Mouse (Mus musculus): ENCODE measurements around the gene Setd4. TPM values are rescaled to one million over a fixed set of nuclear protein-coding genes. Genes with fewer than 3 reads are reported as not detected.

Setd4 gene
- polyA plus RNA-seq, 1 experiment from 2014 or later = 20.8 TPM

DNA sequence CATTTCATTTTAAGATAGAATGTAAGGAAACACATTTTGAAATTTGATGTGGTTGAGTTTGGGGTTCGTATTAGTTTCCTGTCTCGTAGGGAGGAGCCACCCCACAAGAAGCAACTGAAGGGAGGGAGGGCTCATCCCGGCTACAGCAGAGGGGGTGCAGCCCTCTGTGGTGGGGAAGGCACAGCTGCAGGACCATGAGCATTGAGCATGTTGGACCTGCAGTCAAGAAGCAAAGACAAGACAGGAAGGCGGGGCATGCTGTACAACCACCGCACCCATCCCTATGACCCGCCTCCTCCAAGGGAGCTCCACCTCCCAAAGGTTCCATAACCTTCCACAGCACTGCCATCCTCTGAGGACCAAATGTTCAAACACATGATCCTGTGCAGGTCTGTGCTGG is 31.5 kb downstream of the Setd4 start:
- no peak overlapping the region for H3K27ac ChIP-seq
- no peak overlapping the region for H3K4me3 ChIP-seq
- ATAC-seq (ENCODE audit: insufficient number of reproducible peaks, insufficient read depth, low FRiP score, low TSS enrichment) = no peak
- no peaks in the 10 kb centered on the region for H3K27me3 ChIP-seq
- H3K36me3 ChIP-seq = no peaks in the 10 kb centered on the region
- H3K4me1 ChIP-seq = peaks cover 22% of the 10 kb centered on the region; the same call in 1 of the 2 replicates
- 91% methylated on average over 6 of the region's 6 CpGs for WGBS
- H3K9ac ChIP-seq = no peak overlapping the region
- H3K9me3 ChIP-seq = no peaks in the 10 kb centered on the region
- no peak overlapping the region for H3K4me2 ChIP-seq (replicated peaks)

DNA sequence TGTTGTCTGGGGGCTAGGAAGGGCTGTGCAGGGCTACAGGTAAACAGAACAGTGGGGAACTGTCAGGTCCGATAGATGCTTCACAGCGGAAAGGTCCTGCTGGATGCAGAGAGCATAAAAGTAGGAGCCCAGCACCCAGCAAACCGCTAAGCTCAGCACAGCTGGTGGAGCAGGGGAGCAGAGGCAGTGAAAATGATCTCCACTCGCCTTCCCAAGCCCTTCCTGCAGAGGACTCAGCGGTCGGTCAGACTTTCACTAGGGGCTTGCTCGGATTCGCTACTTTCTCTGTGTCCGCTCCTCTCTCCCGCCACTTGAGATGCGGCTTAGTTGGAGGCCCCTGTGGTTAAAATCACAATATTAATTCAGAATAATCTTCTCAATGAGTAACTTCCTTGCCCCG is 45.4 kb downstream of the Setd4 start:
- no peaks in the 10 kb centered on the region for H3K27me3 ChIP-seq
- peak overlapping the region; percentile 40 for H3K4me2 ChIP-seq (replicated peaks)
- H3K36me3 ChIP-seq = no peaks in the 10 kb centered on the region
- no peak for ATAC-seq (ENCODE audit: insufficient number of reproducible peaks, insufficient read depth, low FRiP score, low TSS enrichment)
- no peaks in the 10 kb centered on the region for H3K9me3 ChIP-seq
- H3K9ac ChIP-seq = no peak overlapping the region
- H3K27ac ChIP-seq = peak overlapping the region; percentile 75
- peaks cover 21% of the 10 kb centered on the region for H3K4me1 ChIP-seq
- 7% methylated on average over 12 of the region's 12 CpGs for WGBS
- H3K4me3 ChIP-seq = no peak overlapping the region

DNA sequence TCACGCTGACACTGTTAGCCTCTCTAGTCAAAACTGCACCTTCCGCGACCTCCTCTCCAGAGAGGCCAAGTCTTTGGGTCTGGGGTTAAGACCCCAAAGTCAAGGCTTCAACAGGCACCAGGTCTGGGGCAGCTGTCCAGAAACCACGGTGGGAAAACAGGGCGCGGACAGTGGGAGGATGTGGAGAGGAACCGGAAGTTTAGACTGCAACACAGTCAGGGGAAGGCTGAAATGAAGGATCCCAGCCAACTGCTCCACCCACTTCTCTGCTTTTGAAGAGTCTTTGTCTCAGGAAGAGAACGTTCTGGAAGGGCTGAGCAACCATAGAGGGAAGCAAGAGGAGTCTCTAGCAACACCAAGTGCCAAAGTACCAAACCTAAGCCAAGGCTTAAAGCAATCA is 46.2 kb downstream of the Setd4 start:
- Histone ChIP-seq H3K4me3 (no peak overlapping the region), H3K27ac (no peak overlapping the region), H3K4me2 (replicated peaks) (0 out of 2 replicates have a peak overlapping the region, but pooled peaks have one; percentile 40), H3K36me3 (no peaks in the 10 kb centered on the region), H3K9me3 (no peaks in the 10 kb centered on the region), H3K4me1 (peaks cover 24% of the 10 kb centered on the region), H3K27me3 (no peaks in the 10 kb centered on the region), H3K9ac (no peak overlapping the region)
- WGBS = 54% methylated on average over 8 of the region's 8 CpGs
- ATAC-seq (ENCODE audit: insufficient number of reproducible peaks, insufficient read depth, low FRiP score, low TSS enrichment) = no peak

DNA sequence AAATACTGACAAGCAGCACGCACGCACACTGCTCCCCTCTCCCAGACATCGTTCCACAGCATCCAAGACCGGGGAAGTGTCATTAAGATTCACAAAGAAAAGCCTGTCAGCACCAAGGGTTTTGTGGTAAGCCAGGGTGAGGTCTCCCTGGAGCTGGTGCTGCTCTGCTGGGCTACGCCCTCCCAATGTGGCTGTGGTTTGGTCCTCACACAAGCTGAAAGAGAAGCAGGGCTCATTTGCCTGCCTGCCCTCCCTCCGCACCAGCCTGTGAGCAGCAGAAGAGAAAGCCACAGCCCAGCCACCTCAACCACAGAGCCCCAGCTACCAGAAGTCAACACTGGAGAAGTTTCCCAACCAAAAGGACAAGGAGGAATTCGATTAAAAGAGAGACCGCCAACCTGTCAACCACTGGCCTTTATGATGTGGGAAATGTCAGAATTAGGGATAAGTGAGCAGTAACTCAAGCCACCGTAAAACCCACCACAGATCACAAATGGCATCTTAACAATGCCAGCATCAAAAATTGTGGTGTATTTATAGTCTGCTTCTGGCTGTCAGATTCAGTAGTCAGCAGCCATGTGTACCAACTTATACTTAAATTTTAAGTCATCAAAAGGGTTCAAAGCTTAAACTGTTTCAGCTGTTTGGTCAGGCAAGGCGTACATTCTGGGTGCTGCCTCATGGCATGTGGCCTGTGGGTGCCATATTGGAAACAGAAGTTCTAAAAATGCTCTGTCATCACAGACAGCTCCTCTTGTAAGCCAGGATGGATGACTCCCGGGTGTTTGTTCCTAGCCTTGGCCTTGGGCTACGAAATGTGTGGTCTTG is 51.0 kb downstream of the Setd4 start:
- Histone ChIP-seq H3K4me2 (replicated peaks) (no peak overlapping the region), H3K27ac (no peak overlapping the region), H3K4me3 (no peak overlapping the region), H3K4me1 (peaks cover 18% of the 10 kb centered on the region), H3K9ac (no peak overlapping the region), H3K9me3 (no peaks in the 10 kb centered on the region), H3K36me3 (no peaks in the 10 kb centered on the region), H3K27me3 (no peaks in the 10 kb centered on the region; the same call in 1 of the 2 replicates)
- ATAC-seq (ENCODE audit: insufficient number of reproducible peaks, insufficient read depth, low FRiP score, low TSS enrichment) = peak; percentile 44; the same call in 1 of the 2 replicates
- WGBS = 63% methylated on average over 12 of the region's 12 CpGs

DNA sequence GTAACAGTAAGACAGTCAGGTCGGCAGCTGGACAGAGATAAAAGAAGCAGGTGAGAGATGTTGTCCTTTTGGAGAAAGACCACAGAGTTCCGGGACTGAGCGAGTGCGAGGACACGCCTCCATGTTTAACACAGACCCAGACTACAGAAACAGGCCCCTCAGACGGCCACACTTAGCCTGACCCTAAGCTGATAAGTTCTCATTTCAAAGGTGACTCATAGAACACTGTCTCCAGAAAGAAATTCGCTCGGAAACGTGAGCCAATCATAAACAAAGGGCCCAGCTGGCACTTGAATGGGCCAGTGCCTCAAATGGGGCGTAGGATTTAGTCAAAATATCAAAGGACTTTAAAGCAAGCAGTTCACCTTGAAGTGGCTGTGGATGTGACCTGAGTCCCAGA is 54.6 kb downstream of the Setd4 start:
- 49% methylated on average over 10 of the region's 10 CpGs for WGBS
- H3K27me3 ChIP-seq = no peaks in the 10 kb centered on the region; the same call in 1 of the 2 replicates
- H3K27ac ChIP-seq = no peak overlapping the region
- peaks cover 10% of the 10 kb centered on the region for H3K4me1 ChIP-seq
- no peak for ATAC-seq (ENCODE audit: insufficient number of reproducible peaks, insufficient read depth, low FRiP score, low TSS enrichment)
- no peaks in the 10 kb centered on the region for H3K9me3 ChIP-seq
- no peaks in the 10 kb centered on the region for H3K36me3 ChIP-seq
- H3K4me3 ChIP-seq = no peak overlapping the region
- H3K9ac ChIP-seq = no peak overlapping the region
- H3K4me2 ChIP-seq (replicated peaks) = no peak overlapping the region

DNA sequence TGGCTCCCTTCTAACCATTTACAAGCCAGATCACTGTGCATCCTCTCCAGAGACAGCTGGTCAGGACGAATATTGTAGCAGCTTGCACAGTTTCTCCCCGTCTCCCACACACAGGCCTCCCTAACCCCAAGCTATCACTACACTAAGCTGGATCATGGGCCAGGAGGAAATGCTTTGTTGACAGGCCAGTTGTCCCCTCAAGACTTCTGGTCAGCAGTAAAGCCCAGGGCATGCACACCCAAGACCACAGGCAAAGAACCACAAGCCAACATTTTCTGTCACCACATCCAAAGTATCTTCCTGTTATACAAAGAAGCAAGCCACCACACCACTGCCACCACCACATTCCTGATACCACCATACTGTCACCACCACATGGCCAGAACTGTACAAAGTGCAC is 55.8 kb downstream of the Setd4 start:
- H3K4me1 ChIP-seq = peaks cover 6% of the 10 kb centered on the region; the same call in 1 of the 2 replicates
- WGBS = 88% methylated on average over 2 of the region's 2 CpGs
- no peaks in the 10 kb centered on the region for H3K9me3 ChIP-seq
- H3K36me3 ChIP-seq = no peaks in the 10 kb centered on the region
- no peaks in the 10 kb centered on the region; the same call in 1 of the 2 replicates for H3K27me3 ChIP-seq
- H3K9ac ChIP-seq = no peak overlapping the region
- no peak for ATAC-seq (ENCODE audit: insufficient number of reproducible peaks, insufficient read depth, low FRiP score, low TSS enrichment)
- H3K4me2 ChIP-seq (replicated peaks) = no peak overlapping the region
- no peak overlapping the region for H3K27ac ChIP-seq
- no peak overlapping the region for H3K4me3 ChIP-seq

DNA sequence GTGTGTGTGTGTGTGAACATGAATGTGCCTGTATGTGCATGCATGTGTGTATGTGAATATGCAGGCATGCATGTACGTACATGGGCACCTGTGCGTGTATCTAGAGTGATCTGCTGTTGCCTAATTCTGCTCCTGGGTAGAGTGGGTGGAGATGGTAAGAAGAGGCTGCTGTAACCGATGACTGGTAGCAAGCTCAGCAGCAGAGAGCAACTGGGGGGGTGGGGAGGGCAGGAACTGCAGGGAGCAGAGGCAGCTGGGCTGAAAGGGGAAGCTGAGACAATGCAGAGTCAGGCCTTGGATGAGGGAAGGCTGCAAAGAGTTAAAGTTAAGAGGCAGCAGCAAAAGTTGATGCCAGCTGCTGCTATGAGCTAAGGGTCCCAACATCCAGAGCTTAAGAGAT is 56.7 kb downstream of the Setd4 start:
- no peak for ATAC-seq (ENCODE audit: insufficient number of reproducible peaks, insufficient read depth, low FRiP score, low TSS enrichment)
- 61% methylated on average over 3 of the region's 3 CpGs for WGBS
- Histone ChIP-seq H3K9ac (no peak overlapping the region), H3K4me3 (no peak overlapping the region), H3K27ac (no peak overlapping the region), H3K36me3 (no peaks in the 10 kb centered on the region), H3K4me1 (peaks cover 6% of the 10 kb centered on the region; the same call in 1 of the 2 replicates), H3K27me3 (no peaks in the 10 kb centered on the region; the same call in 1 of the 2 replicates), H3K4me2 (replicated peaks) (no peak overlapping the region), H3K9me3 (no peaks in the 10 kb centered on the region)

DNA sequence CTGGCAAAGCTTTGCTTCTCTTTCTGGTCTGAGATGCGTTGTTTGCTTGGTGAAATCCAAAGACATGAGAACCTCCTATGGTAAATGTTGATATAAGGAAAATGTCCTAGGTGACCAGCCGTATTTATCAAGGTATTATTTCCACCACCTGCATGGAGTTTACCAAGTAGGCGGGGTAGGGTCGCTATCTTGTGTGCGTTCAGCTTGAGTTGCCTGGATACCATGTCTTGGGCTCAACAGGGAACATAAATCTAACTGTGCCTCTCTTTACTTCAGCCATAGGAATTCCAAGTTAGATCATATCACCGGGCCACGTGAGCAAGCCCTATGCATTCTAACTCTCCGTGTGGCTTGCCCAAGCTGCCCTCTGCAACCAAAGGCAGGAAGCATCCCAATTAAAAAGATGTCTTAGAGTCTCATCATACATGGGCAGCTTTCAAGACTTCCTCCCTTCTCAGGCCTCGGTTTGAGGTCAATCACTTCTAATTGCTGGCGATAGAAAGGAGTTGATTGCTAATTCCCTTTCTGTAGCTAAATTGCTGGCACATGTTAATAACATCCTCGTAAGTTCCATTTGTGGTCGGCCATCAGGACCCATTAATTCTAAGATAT is 57.4 kb downstream of the Setd4 start:
- ATAC-seq (ENCODE audit: insufficient number of reproducible peaks, insufficient read depth, low FRiP score, low TSS enrichment) = no peak
- Histone ChIP-seq H3K27me3 (no peaks in the 10 kb centered on the region; the same call in 1 of the 2 replicates), H3K36me3 (no peaks in the 10 kb centered on the region), H3K4me3 (no peak overlapping the region), H3K4me1 (peaks cover 6% of the 10 kb centered on the region; the same call in 1 of the 2 replicates), H3K9ac (no peak overlapping the region), H3K27ac (no peak overlapping the region), H3K4me2 (replicated peaks) (no peak overlapping the region), H3K9me3 (no peaks in the 10 kb centered on the region)
- WGBS = 64% methylated on average over 12 of the region's 12 CpGs

DNA sequence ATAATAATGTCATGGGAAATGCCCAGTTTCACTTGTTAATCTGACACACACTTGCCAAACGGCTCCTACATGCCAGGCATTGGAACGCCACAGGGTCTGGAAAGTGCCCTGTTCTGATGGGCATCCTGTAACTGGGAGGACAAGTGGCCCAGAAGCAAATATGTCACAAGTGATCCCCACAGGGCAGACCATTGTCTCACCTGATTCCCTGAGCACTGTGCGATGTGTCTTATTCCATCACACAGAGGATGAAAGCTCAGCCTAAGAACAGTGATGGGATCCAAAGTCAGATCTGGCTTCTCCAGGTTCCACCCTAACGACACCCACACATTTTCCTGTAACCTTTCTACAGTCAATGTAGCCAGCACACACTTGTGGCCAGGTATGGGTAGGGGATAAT is 58.9 kb downstream of the Setd4 start:
- Histone ChIP-seq H3K4me1 (peaks cover 6% of the 10 kb centered on the region; the same call in 1 of the 2 replicates), H3K36me3 (no peaks in the 10 kb centered on the region), H3K9me3 (no peaks in the 10 kb centered on the region), H3K4me3 (no peak overlapping the region), H3K27me3 (0 out of 2 replicates have a peak, but pooled peaks cover 5% of the 10 kb centered on the region), H3K4me2 (replicated peaks) (no peak overlapping the region), H3K9ac (no peak overlapping the region), H3K27ac (no peak overlapping the region)
- ATAC-seq (ENCODE audit: insufficient number of reproducible peaks, insufficient read depth, low FRiP score, low TSS enrichment) = no peak
- 83% methylated on average over 4 of the region's 4 CpGs for WGBS

DNA sequence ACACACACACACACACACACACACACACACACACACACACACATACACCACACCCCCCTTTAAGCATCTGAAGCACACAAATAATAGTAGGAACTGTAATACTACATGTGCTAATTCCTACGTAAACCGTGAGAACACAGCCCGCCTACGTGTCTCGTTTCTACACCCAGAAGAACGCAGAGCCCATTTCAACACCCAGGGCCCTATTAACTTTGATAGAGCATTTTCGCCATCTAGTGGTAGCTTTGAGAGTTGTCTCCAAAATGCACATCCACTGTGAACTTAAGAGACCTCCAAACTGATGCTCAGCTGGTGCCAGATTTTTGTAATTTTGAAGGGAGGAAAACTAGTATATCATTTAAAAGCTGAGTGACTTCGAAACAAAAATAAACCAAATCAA is 60.2 kb downstream of the Setd4 start:
- Histone ChIP-seq H3K27ac (no peak overlapping the region), H3K36me3 (no peaks in the 10 kb centered on the region), H3K27me3 (0 out of 2 replicates have a peak, but pooled peaks cover 5% of the 10 kb centered on the region), H3K9ac (no peak overlapping the region), H3K9me3 (no peaks in the 10 kb centered on the region), H3K4me1 (no peaks in the 10 kb centered on the region), H3K4me2 (replicated peaks) (no peak overlapping the region), H3K4me3 (no peak overlapping the region)
- 3% methylated on average over 8 of the region's 8 CpGs for WGBS
- ATAC-seq (ENCODE audit: insufficient number of reproducible peaks, insufficient read depth, low FRiP score, low TSS enrichment) = peak; percentile 41; the same call in 1 of the 2 replicates

DNA sequence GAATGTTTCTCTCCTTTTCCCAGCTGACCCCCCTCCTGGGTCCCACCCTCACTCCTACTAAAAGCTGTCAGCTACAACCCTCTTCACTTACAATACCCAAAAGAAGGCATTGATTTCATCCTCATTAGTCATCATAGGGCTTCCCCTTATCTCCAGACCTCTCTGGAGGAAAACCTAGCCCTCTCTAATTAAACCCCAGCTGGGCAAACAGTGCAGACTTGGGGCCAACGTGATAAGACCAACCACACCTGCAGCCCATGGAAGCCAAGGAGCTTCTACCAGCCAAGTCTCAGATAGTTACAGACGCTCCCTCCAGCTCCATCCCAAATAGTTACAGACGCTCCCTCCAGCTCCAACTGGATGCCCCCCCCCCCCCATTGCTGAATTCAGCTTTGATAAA is 64.0 kb downstream of the Setd4 start:
- H3K4me1 ChIP-seq = no peaks in the 10 kb centered on the region
- H3K4me2 ChIP-seq (replicated peaks) = no peak overlapping the region
- no peak overlapping the region for H3K4me3 ChIP-seq
- H3K27ac ChIP-seq = no peak overlapping the region
- H3K36me3 ChIP-seq = no peaks in the 10 kb centered on the region
- 0 out of 2 replicates have a peak, but pooled peaks cover 5% of the 10 kb centered on the region for H3K27me3 ChIP-seq
- no peaks in the 10 kb centered on the region for H3K9me3 ChIP-seq
- ATAC-seq (ENCODE audit: insufficient number of reproducible peaks, insufficient read depth, low FRiP score, low TSS enrichment) = no peak
- H3K9ac ChIP-seq = no peak overlapping the region
- WGBS = 60% methylated on average over 3 of the region's 3 CpGs

Measured in embryonic facial prominence, embryonic 12.5 days (tissue).